Mouse (Mus musculus) urinary bladder, postnatal 10 days (tissue): ENCODE measurements around the gene Tns3.

Experiments
- DNase-seq: peaks from one replicate; pipeline ENCODE4 v3.0.0; 2022; ENCODE audit warnings: low spot score

Gene Tns3

DNA sequence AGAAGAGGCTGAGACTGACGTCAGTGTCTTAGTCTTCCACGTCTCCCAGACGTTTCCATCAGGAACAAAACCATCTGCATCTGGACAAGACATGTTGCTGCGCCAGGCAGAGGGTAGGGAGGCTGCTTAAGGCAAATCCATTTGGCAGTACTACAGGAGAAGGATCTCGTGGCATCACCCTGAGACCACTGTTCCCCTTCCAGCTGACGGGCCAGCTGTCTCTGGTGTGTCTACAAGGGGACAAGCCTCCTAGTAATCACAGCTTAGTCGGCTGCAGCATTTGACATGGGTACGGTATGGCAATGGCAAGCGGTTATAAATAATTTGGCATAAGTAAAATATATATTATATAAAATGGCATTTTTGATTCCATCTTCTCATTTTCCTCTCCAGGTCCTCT, 230.9 kb downstream of the Tns3 start:
- DNase-seq: no peak

DNA sequence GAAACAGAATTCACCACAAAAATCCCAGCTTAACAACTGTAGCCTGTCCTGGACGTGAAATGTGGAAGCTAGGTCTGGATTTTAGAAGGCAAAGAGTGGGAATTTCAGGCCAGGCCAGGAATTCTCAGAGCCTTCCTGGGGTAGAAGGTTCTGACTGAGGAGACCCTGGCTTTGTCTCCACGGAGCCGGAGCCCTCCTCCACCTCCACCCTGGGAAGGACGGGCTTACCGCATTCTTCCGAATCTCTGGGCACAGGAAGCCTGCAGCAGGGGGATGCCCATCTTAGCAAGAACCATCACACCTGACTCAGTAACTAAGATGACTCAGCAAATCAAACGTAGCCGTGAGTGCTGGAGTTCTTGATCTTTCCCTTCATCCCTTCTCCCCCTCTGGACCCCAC, 231.4 kb downstream of the Tns3 start:
- DNase-seq: no peak

DNA sequence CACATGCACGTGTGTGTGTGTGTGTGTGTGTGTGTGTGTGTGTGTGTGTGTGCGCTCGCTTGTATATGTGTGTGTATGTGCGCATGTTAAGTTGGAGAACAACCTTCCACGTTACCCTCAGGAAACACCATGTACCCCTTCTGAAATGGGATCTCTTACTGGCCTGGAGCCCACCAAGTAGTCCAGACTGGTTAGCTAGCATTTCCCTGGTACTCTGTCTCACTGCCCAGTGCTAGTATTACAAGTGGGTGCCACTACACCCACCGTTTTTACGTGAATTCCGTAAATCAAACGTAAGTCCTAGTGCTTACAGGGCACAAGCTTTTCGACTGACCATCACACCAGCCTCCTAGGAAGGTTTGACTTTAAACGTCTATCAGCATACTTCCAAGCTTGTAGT, 236.7 kb downstream of the Tns3 start:
- no peak for DNase-seq

DNA sequence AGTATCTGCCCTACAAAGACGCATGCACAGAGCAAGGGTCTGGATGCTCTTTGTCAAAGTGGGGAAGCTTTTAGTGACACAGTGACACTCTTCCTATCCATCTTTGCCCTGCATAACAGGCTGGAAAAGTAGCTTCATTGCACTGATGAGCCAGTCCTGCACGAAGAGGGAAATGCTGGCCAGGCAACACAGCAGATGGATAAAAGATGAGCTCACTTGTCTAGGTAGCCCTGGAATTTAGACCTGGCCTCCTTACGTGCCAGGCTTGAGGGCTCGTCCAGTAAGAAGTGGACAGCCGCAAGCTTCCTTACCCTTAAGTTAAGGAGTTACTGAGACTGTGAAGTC, 239.1 kb downstream of the Tns3 start:
- no peak for DNase-seq

DNA sequence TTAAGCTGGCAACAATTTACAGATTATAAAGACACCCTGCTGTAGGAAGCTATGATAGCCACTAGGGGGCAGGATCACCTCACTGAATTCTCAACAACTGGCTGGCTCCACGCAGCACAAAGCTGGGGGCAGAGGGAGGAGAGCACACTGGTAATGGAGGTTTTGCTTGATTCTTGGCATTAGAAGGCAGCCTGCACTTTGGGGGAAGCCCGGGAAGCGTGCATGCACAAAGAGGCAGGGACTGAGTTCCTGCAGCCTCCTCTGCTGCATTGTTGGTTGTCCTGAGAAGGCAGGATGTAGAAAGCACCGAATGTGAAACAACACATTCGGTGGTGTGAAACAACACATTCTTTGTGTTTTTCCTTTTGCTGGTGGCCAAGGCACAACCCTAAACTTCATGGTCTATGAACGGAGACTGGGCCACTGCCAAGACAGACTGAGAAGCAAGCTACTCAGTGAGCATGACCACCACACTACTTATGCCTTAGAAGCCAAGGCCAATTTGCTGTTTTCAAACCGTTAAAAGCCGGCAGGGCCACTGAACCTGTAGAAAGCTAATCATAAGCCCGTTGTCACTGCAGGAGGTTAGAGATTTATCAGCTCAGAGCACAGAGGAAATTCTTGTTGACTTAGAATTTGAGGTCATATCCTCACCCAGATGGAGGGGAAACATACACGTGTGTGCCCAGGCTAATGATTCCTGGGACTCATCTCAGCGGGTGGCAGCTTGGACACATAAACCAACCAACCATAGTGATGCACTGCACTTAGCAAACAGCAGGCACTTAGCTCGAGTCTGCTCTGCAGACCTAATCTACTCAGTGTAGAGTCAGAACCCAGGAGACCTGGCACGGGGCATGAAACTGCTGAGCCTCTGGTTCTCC, 239.8 kb downstream of the Tns3 start:
- no peak for DNase-seq

DNA sequence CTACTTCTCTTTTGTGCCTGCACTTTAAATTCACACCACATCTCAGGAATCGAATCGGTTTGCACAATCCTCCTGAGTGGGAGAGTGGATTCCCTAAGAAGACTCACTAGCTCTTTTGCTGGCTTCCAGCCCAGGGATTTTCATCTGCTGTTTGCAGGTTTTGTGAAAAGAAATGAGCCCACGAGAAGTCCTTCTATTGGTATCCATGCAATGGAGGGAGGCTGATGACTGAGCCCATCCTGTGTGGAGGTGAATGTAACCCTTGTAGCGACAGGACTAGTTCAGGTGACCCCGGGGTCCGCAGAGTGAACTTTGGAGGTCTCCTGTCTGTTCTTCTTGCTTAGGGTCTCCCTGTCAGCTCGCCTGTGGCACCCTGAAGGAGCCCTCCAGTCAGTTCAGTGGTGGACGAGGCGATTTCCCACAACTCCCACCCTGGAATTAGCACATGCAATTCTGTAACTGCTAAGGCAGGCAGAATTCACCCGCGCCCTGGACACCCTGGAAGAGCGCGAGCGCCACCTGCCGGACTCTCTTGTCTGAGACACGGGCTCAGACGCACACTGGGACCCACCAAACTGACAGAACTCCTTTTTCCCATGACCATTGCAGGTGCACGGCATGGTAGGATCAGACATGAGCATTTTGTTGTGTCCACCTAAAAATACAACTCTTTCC, 259.0 kb downstream of the Tns3 start:
- no peak for DNase-seq

DNA sequence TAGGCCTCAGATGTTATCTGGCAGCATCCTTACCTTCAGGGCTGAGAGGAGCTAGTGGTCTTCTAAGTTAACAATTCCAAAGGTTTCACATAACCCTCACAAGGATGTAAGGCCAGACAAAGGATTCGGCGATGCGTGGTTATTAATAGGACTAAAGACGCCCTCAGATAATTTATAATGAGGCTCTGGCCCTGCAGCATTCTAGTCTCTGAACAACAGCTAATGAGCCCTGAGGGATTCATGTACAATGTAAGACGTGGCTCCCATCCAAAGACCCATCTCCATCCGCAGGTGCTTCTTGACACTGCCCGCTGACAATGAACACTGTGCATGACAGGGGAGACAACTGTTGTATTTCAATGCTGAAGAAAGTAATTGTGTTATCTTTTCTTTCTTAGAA, 263.0 kb downstream of the Tns3 start:
- DNase-seq: no peak

DNA sequence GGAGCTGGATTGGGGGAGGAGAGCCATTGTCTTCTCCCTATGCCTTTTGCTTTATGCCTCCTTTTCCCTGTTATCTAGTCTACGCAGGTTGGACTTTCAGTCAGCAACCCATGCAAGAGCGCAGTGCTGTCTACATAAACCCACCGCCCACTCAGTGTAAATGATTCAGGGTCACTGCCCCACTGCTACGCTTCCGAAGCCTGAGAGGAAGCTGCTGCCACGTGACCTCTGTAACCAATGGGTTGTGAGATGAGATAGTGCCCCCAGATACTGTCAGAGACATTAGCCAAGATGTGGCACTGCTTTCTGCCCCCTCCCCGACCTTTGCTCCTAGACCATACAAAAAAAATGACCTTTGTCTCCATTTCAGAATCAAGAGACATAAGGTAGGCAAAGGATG, 268.0 kb downstream of the Tns3 start:
- no peak for DNase-seq

DNA sequence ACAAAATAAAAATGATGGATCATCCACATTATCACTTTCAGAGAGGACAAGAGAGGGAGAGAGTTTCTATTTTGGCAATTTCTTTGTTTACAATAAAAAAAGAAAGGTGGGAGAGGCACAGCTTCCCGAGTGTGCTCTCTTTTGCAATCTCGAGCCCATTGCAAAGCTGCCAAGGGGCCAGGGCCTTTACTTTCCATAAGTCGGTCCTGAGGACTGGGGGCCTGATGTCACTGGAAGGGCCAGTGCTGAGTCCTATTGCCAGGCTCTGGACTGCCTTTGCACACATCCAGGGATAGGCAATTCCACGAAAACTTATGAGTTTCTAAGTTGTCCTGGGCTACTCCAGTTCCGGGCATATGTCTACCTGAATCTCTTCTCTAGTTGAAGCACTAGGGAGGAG, 272.8 kb downstream of the Tns3 start:
- no peak for DNase-seq

DNA sequence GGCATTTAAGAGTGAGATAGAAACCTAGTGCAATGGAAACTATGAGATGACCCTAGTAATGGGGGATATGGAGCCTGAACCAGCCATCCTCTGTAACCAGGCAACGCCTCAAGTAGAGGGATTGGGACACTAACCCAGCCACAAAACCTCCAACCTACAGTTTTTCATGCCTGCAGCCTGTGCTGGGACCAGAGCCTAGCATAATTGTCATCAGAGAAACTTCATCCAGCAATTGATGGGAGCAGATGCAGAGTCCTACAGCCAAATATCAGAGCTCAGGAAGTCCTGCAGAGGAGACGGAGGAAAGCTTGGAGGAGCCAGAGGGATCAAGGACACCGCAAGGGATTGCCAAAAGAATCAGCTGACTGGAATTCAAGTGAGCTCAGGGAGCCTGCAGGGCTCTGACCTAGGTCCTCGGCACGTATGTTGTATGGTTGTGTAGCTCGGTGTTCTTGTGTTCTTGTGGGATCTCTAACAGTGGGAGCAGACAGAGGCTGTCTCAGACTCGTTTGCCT, 278.4 kb downstream of the Tns3 start:
- no peak for DNase-seq
